Mouse (Mus musculus) brain, embryonic 18.5 days (tissue): ENCODE measurements around the gene Trim41.
"Not testable (repeated sequence)": the region's sequence is repeated elsewhere in the genome, so short reads cannot be mapped to it uniquely, and the experiment has no call there.

Source experiments
- DNase-seq: peaks from one replicate; pipeline ENCODE4 v3.0.0-alpha.2; 2012; ENCODE audit warnings: low read depth, low spot score

The Trim41 gene

DNA sequence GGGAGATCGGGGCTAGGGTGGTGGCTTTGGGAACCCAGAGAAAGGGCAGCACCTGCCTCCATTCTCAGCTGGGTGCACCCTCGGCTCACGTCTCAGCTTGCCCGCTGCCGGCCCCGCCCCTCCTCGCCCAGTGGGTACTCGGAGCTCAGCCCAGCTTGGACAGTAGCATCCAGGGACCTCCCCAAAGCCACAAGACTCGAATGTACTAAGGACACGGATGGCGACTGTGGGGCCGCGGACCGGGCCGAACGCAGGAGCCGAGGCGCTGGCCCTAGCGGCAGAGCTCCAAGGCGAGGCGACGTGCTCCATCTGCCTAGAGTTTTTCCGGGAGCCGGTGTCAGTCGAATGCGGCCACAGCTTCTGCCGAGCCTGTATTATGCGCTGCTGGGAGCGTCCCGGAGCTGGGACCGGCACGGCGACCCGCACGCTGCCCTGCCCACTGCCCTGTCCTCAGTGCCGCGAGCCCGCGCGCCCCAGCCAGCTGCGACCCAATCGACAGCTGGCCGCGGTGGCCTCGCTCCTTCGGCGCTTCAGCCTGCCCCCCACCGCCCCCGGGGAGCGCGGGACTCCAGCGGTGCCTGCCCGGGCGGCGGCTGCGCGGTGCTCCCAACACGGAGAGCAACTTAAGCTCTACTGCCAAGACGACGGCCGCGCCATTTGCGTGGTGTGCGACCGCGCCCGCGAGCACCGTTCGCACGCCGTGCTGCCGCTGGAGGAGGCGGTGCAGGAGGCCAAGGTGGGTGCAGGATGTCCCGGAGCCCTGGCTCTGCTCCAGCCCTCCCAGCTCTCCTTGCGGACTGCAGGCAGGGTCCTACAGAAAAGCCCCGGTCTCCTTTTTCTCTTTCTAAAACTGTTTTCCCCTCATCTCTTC is 20.4 kb upstream of the Trim41 start:
- DNase-seq, result no peak

DNA sequence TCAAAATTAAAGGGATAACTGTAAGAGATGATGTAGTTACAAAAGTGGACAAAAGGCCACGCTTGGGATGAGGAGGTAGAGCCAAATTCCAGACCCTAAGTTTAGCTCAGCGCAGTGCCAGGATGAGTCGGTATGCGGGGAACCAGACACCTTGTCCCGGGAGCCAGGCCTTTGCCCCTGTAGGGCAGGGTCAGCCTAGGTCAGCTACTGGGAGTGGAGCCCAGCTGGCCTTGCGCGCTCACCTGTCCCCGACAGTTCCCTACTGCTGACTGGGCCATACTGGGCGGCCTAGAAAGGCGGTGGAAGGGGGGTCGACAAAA is 19.8 kb upstream of the Trim41 start:
- DNase-seq, result no peak

DNA sequence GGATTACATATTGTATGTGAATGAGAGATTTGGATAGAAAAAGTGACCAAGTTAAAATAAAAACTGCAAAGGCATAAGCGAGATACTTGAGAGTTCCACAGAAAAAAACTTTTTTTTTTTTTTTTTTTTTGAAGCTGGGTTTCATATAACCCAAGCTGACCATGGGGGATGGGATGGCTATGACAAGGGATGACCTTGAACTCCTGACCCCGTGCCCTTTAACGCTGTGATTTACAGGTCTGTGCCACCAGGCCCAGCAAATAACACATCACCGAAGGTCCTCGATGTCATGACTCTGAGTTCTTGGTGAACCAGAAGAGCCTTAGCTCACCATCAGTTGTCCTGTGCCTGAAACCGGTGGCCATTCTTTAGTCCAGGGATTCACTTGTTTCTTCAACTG is 18.8 kb upstream of the Trim41 start:
- DNase-seq, result no peak

- DNase-seq, result no peak
Measured at GRCm38 (mm10) chr11:48833731-48834639, 16.8 kb upstream of the Trim41 start.

DNA sequence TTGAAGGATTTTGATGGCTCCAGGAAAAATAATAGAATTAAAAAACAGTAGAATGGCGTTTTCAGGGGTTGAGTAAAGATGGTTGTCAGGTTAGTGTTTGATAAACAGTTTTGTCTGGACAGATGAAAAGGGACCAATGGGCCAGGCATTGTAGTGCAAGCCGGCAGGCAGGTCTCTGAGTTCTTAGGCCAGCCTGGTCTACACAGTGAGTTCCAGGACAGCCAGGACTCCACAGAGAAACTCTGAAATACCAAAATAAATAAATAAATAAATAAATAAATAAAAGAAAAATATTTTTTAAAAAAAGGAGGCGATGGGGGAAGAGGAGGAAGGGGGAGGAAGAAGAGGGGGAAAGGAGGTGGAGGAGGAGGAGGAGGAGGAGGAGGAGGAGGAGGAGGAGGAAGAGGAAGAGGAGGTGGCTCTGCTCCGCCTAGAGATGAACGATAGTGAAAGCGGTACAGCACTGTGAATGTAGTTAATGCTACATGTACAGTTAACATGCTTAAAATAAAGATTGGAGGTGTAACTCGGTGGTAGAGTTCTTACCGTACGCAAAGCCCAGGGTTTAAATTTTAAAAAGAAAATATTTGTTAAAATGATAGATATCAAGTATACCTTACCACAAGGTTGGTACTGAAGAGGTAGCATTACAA is 16.1 kb upstream of the Trim41 start:
- DNase-seq, result no peak

DNA sequence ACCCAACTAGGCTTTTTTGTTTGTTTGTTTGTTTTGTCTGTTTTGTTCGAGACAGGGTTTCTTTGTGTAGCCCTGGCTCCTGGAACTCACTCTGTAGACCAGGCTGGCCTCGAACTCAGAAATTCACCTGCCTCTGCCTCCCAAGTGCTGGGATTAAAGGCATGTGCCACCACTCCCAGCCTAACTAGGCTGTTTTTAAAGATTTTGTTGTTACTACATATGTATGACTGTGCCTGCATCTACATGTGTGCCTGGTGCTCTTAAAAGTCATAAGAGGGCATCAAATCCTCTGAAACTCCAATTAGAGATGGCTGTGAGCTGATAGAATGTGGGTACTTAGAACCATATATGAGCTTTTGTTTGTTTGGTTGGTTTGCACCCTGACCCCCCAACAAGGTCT is 14.1 kb upstream of the Trim41 start:
- no peak for DNase-seq

DNA sequence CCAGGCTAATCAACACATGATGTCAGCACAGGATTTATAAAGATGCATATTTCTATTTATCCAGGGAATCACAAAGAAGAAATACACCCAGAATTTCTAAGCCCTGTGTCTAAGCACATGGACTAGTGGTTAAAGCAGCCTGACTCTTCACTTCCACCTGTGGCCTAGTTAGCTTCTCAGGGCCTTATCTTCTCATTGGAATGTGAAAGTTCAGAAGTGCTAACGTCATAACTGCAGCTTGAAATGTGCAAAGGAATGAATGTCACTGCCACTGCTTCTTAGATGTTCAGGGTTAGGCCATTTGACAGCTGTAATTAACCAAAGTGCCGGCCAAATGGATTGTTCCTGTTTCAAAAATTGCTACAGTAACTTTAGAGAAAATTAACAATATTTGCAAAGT is 13.1 kb upstream of the Trim41 start:
- no peak for DNase-seq

DNA sequence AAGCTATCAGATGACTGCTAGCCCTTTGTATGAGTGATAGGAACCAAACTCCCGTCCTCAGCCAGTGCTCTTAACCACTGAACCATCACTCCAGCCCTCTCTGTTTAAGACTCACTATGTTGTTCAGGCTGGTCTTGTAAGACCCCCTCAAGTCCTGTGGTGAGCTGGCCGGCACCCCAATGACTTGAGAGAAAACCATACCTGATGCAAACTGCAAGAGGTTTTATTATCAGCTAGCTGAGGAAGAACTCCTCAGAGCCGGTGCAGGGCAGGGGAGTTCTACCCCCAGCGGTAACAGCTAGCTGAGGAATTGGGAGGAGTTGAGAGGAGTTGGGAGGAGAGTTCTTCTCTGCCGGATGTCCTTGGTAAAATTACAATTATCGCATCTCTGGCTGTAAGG is 10.8 kb upstream of the Trim41 start:
- no peak for DNase-seq

GRCm38 (mm10) chr11:48826752-48827096 is 9.6 kb upstream of the Trim41 start:
- no peak for DNase-seq

- DNase-seq, result not testable (repeated sequence)
Measured at GRCm38 (mm10) chr11:48825979-48826751, 9.0 kb upstream of the Trim41 start, which contains the start of the genes Trim7 and Gm12184. TSS of gene Trim7 (plus strand) at chr11:48826140. TSS of gene Gm12184 (minus strand) at chr11:48826655.

GRCm38 (mm10) chr11:48824311-48824830 is 7.2 kb upstream of the Trim41 start:
- no peak for DNase-seq

GRCm38 (mm10) chr11:48823536-48823972 is 6.4 kb upstream of the Trim41 start:
- DNase-seq, result no peak

GRCm38 (mm10) chr11:48822768-48823512 is 5.8 kb upstream of the Trim41 start:
- no peak for DNase-seq

DNA sequence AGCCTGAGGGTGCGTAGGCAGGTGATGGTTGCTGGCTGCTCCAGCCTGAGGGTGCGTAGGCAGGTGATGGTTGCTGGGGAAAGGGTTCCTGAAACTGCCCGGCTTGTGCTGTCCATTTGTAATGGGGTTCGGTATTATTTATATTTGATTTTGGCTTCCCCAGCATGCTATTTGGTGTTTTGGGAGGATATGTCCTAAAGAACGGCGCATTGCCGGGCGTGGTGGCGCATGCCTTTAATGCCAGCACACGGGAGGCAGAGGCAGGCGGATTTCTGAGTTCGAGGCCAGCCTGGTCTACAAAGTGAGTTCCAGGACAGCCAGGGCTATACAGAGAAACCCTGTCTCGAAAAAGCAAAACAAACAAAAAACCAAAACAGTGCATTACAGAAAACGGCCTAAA is 4.1 kb upstream of the Trim41 start:
- not testable (repeated sequence) for DNase-seq

GRCm38 (mm10) chr11:48820308-48820674 is 3.1 kb upstream of the Trim41 start:
- no peak for DNase-seq

DNA sequence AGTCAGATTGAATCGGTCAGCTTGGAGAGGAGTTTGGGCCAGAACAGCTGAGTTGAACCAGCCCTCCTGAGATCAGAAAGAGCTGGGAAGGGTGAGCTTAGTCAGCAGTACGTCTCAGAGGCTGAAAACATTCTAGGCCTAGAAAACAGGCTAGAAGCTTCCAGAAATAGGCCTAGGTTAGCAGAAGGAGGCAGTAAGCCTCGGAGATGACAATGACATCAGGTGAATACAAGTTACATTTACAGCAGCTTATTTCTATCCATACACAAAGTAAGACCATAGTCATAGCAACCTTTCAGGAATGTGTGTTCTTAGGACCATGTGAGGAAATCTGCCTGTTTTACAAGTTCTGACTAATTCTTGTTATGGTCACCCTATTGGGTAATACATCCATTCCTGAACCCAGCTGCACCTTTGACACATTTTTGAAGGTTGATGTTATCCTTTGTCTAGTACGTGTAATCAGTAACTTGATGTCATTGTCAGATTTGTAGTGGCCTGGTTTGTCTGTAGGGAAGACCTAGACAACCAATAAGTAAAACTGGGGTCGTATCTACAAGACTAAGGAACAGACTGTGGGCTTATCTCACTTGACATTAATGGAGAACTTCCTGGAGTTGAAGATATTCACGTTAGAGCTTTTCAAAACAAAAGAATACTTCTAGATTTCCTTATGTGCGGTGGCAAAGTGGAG is 2.6 kb upstream of the Trim41 start:
- DNase-seq, result no peak

- peak; percentile 81 for DNase-seq
Measured at GRCm38 (mm10) chr11:48818346-48818745, 1.2 kb upstream of the Trim41 start.

- no peak for DNase-seq
Measured at GRCm38 (mm10) chr11:48817794-48818193, 641 bp upstream of the Trim41 start.

DNA sequence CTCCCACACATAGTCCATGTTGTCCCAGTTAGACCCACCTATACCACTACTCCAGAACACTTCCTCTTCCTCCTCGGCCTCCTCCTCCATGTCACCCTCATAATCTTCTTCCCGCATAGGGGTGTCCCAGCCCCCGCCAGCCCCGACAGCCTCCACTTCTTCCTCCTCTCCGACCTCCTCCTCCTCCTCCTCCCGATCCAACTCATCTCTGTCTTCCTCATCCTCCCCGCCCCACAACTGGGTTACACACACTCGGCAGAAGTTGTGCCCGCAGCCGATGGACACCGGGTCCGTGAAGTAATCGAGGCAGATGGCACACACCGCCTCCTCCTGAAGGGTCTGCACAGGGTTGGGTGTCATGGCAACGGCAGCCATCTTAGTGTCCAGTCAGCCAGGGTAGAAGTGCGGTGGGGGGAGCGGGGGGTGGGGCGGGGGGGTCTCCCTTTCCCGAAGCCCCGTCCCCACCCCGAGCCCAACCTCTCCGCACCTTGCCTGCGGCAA is 822 bp downstream of the Trim41 start:
- DNase-seq, result no peak

GRCm38 (mm10) chr11:48815851-48816250 is 1.3 kb downstream of the Trim41 start:
- DNase-seq, result no peak
